Comparison of ENCODE assay signal across 21 mouse cellular contexts in the genomic region with DNA sequence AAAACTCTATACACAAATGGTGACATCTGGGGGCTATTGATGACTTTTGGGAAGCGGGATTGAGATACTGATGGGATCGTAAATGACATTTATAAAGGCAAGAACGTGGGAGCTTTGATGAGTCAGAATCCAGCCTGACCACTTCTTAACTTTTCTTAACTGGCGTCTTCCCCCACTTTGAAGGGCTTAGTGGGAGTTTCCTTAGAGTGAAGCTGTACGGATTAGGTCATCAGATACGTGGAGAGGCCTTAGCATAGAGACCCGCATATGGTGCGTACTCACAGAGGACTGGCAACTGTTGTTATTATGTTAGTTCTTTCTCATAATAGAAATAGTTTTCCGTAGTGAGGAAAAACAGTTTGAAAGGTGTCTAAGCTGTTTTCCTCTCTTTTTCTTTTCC.
A peak's percentile ranks its signal among the peaks of the same experiment; 100 is the strongest.
DNase-seq lines count a peak whose midpoint lies in the region; ATAC-seq lines count a peak whose summit lies in the region.
"Had no signal": no experiment of that assay in that cellular context is flagged by ENCODE, and none has a peak within 500 bp of the region (broad histone marks: within the 10 kb centered on the region; RNA-seq: fewer than 3 reads in every experiment).

No protein-coding gene starts in this region.

- H3K4me1 ChIP-seq in kidney, embryonic 15.5 days = peaks cover 22% of the 10 kb centered on the region
- H3K4me1 ChIP-seq: forebrain, embryonic 12.5 days had no signal

- H3K36me3 ChIP-seq in kidney, embryonic 15.5 days = peaks cover 15% of the 10 kb centered on the region; the same call in 1 of the 2 replicates
- H3K36me3 ChIP-seq: forebrain, embryonic 10.5 days; forebrain, embryonic 12.5 days had no signal

- no peaks in the 10 kb centered on the region for H3K9me3 ChIP-seq in kidney, embryonic 15.5 days (replicated peaks)
- H3K9me3 ChIP-seq: embryonic facial prominence, embryonic 13.5 days; embryonic facial prominence, embryonic 15.5 days; forebrain, embryonic 10.5 days; forebrain, embryonic 12.5 days had no signal

- no peak for DNase-seq in kidney, adult 8-10 months
- DNase-seq in lung, postnatal 36 days = peak; percentile 22
- no peak for DNase-seq in lung, adult 18-20 months
- DNase-seq: adrenal gland, adult 2 months; adrenal gland, postnatal 10 days; adrenal gland, postnatal 25 days; cerebellum, adult 11 months; cerebellum, adult 18-20 months; cerebellum, adult 8-10 months; cerebellum, adult 9-11 months; cerebellum, postnatal 14 days; cerebellum, postnatal 36 days; embryo, embryonic 11 days had no signal

- H3K9ac ChIP-seq in kidney, embryonic 15.5 days = no peak overlapping the region
- H3K9ac ChIP-seq: embryonic facial prominence, embryonic 13.5 days; embryonic facial prominence, embryonic 15.5 days; forebrain, embryonic 12.5 days had no signal

- 44% methylated on average over 9 of the region's 9 CpGs for WGBS in kidney, embryonic 15.5 days

- ATAC-seq in kidney, embryonic 15.5 days (replicated peaks; ENCODE audit: low FRiP score) = no peak
- ATAC-seq: forebrain, embryonic 14.5 days; forebrain, embryonic 16.5 days had no signal

- H3K4me3 ChIP-seq in kidney, embryonic 15.5 days (replicated peaks) = no peak overlapping the region
- H3K4me3 ChIP-seq: embryonic facial prominence, embryonic 13.5 days; embryonic facial prominence, embryonic 15.5 days; erythroblast, embryonic 14.5 days; forebrain, embryonic 10.5 days; forebrain, embryonic 12.5 days had no signal

- 0 out of 2 replicates have a peak overlapping the region, but pooled peaks have one; percentile 0 for H3K27ac ChIP-seq in kidney, embryonic 15.5 days
- H3K27ac ChIP-seq: embryonic facial prominence, embryonic 13.5 days; embryonic facial prominence, embryonic 15.5 days; forebrain, embryonic 10.5 days; forebrain, embryonic 12.5 days had no signal

- H3K4me2 ChIP-seq in kidney, embryonic 15.5 days = no peak overlapping the region
- H3K4me2 ChIP-seq: embryonic facial prominence, embryonic 13.5 days; embryonic facial prominence, embryonic 15.5 days; forebrain, embryonic 12.5 days had no signal

- H3K27me3 ChIP-seq in kidney, embryonic 15.5 days = no peaks in the 10 kb centered on the region
- H3K27me3 ChIP-seq: embryonic facial prominence, embryonic 13.5 days; embryonic facial prominence, embryonic 15.5 days; forebrain, embryonic 12.5 days had no signal
